Mouse (Mus musculus): ENCODE data around the gene Rtel1. TPM values are rescaled to one million over a fixed set of nuclear protein-coding genes. Genes with fewer than 3 reads are reported as not detected.

Gene Rtel1
- polyA plus RNA-seq, 1 experiment: 43.5 TPM

DNA sequence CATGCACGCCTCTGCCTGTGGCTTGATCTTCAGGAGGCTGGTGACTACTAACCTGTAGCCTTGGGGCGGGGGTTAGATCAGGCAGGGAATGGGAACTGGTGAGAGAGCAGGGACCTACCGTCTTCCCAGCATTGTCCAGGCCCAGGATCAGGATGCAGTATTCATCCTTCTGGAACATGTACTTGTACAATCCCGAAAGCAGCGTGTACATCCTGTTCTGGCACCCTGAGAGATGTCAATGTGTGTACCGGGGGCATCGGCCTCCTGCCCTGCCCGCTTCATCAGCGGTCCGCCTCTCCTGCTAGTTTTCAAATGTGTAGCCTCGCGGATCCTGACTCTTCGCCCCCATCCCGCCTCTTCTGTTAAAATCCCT, 44.9 kb downstream of the Rtel1 start:
- Histone ChIP-seq H3K4me3 (ENCODE audit: insufficient read depth, low read length) (peak overlapping the region; percentile 98), H3K4me1 (ENCODE audit: control insufficient read depth, insufficient read depth, low read length) (peaks cover 2% of the 10 kb centered on the region; the same call in 1 of the 2 replicates), H3K27ac (ENCODE audit: insufficient read depth, low read length) (no peak overlapping the region)
- TF ChIP-seq CTCF (IDR thresholded peaks at IDR 0.05; ENCODE audit: borderline replicate concordance, insufficient read depth, low read length): no peak
- TF ChIP-seq POLR2A (IDR thresholded peaks at IDR 0.05; ENCODE audit: low read depth, low read length): no peak

GRCm38 (mm10) chr2:181364860-181365596, 45.5 kb downstream of the Rtel1 start, which contains the start of the genes Zgpat and Arfrp1:
Gene Zgpat, plus strand, starts transcription at chr2:181364928.
Gene Arfrp1, minus strand, starts transcription at chr2:181365404.
- TF ChIP-seq CTCF (IDR thresholded peaks at IDR 0.05; ENCODE audit: borderline replicate concordance, insufficient read depth, low read length): no peak
- TF ChIP-seq POLR2A (IDR thresholded peaks at IDR 0.05; ENCODE audit: low read depth, low read length): peak; percentile 73
- peaks cover 2% of the 10 kb centered on the region; the same call in 1 of the 2 replicates for H3K4me1 ChIP-seq (ENCODE audit: control insufficient read depth, insufficient read depth, low read length)
- peak within 1 kb of the TSS; percentile 74 for H3K27ac ChIP-seq (ENCODE audit: insufficient read depth, low read length)
- peak within 1 kb of the TSS; percentile 98 for H3K4me3 ChIP-seq (ENCODE audit: insufficient read depth, low read length)

- H3K4me3 ChIP-seq (ENCODE audit: insufficient read depth, low read length): peak overlapping the region; percentile 98
- H3K27ac ChIP-seq (ENCODE audit: insufficient read depth, low read length): peak overlapping the region; percentile 74
- peaks cover 2% of the 10 kb centered on the region; the same call in 1 of the 2 replicates for H3K4me1 ChIP-seq (ENCODE audit: control insufficient read depth, insufficient read depth, low read length)
- TF ChIP-seq CTCF (IDR thresholded peaks at IDR 0.05; ENCODE audit: borderline replicate concordance, insufficient read depth, low read length): no peak
- no peak for TF ChIP-seq POLR2A (IDR thresholded peaks at IDR 0.05; ENCODE audit: low read depth, low read length)
Measured at GRCm38 (mm10) chr2:181365655-181366075, 46.1 kb downstream of the Rtel1 start.

GRCm38 (mm10) chr2:181370001-181370400, 50.5 kb downstream of the Rtel1 start:
- no peak overlapping the region for H3K27ac ChIP-seq (ENCODE audit: insufficient read depth, low read length)
- H3K4me1 ChIP-seq (ENCODE audit: control insufficient read depth, insufficient read depth, low read length): no peaks in the 10 kb centered on the region; the same call in 1 of the 2 replicates
- TF ChIP-seq POLR2A (IDR thresholded peaks at IDR 0.05; ENCODE audit: low read depth, low read length) (no peak), CTCF (IDR thresholded peaks at IDR 0.05; ENCODE audit: borderline replicate concordance, insufficient read depth, low read length) (no peak)
- H3K4me3 ChIP-seq (ENCODE audit: insufficient read depth, low read length): no peak overlapping the region

DNA sequence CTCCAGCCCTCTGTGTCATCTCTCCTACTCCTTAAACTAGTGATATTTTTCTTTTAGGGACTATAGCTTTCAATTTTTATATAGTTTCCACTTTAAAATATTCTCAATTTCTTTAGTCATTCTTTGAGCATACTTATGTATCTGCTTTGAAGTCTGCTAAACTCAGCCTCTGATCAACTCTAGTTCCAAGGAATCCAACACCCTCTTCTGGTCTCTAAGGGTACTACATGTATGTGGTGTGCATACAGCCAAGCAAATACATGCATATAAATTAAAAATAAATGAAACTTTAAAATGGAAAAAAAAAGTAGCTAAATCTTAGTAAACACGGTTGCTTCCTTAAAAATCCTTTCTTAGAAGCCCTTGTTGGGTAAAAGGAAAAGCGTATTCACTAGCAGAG, 56.2 kb downstream of the Rtel1 start:
- H3K27ac ChIP-seq (ENCODE audit: insufficient read depth, low read length): no peak overlapping the region
- no peak overlapping the region for H3K4me3 ChIP-seq (ENCODE audit: insufficient read depth, low read length)
- no peaks in the 10 kb centered on the region for H3K4me1 ChIP-seq (ENCODE audit: control insufficient read depth, insufficient read depth, low read length)
- no peak for TF ChIP-seq CTCF (IDR thresholded peaks at IDR 0.05; ENCODE audit: borderline replicate concordance, insufficient read depth, low read length)
- no peak for TF ChIP-seq POLR2A (IDR thresholded peaks at IDR 0.05; ENCODE audit: low read depth, low read length)

DNA sequence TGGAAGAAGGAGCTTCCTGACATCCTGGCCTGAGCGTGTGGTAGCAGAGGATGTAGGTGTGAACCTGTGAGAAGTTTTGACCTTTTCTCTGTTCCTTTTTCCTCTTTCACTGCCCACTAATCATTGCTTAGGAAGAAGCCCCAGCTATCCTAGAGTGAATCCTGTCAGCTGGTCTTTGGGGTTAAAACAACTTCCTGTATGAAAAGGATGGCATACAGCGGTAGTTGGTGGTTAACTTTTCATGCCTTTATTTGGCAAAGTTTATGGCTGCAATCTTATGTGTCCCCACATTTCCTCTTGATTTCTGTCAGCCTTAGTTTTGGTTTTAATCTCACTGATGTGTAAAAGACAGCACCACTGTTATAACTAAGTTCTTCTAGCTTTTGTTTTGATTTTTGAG, 57.7 kb downstream of the Rtel1 start:
- Histone ChIP-seq H3K4me3 (ENCODE audit: insufficient read depth, low read length) (no peak overlapping the region), H3K4me1 (ENCODE audit: control insufficient read depth, insufficient read depth, low read length) (no peaks in the 10 kb centered on the region)
- TF ChIP-seq CTCF (IDR thresholded peaks at IDR 0.05; ENCODE audit: borderline replicate concordance, insufficient read depth, low read length): no peak
- no peak for TF ChIP-seq POLR2A (IDR thresholded peaks at IDR 0.05; ENCODE audit: low read depth, low read length)

GRCm38 (mm10) chr2:181378701-181379100, 59.2 kb downstream of the Rtel1 start:
- no peak overlapping the region for H3K27ac ChIP-seq (ENCODE audit: insufficient read depth, low read length)
- TF ChIP-seq POLR2A (IDR thresholded peaks at IDR 0.05; ENCODE audit: low read depth, low read length): no peak
- TF ChIP-seq CTCF (IDR thresholded peaks at IDR 0.05; ENCODE audit: borderline replicate concordance, insufficient read depth, low read length): no peak
- H3K4me1 ChIP-seq (ENCODE audit: control insufficient read depth, insufficient read depth, low read length): no peaks in the 10 kb centered on the region
- H3K4me3 ChIP-seq (ENCODE audit: insufficient read depth, low read length): no peak overlapping the region

More for the DNA sequence above, 57.7 kb downstream of the Rtel1 start:
- no peak overlapping the region for H3K27ac ChIP-seq (ENCODE audit: insufficient read depth, low read length)

GRCm38 (mm10) chr2:181379778-181380177, 60.2 kb downstream of the Rtel1 start, which contains the start of gene Lime1:
Gene Lime1, plus strand, starts transcription at chr2:181380078.
- Histone ChIP-seq H3K4me3 (ENCODE audit: insufficient read depth, low read length) (no peak within 1 kb of the TSS), H3K4me1 (ENCODE audit: control insufficient read depth, insufficient read depth, low read length) (no peaks in the 10 kb centered on the region), H3K27ac (ENCODE audit: insufficient read depth, low read length) (no peak within 1 kb of the TSS)
- no peak for TF ChIP-seq POLR2A (IDR thresholded peaks at IDR 0.05; ENCODE audit: low read depth, low read length)
- TF ChIP-seq CTCF (IDR thresholded peaks at IDR 0.05; ENCODE audit: borderline replicate concordance, insufficient read depth, low read length): no peak

GRCm38 (mm10) chr2:181380251-181380650, 60.7 kb downstream of the Rtel1 start:
- H3K4me3 ChIP-seq (ENCODE audit: insufficient read depth, low read length): no peak overlapping the region
- TF ChIP-seq CTCF (IDR thresholded peaks at IDR 0.05; ENCODE audit: borderline replicate concordance, insufficient read depth, low read length) (no peak), POLR2A (IDR thresholded peaks at IDR 0.05; ENCODE audit: low read depth, low read length) (no peak)
- no peak overlapping the region for H3K27ac ChIP-seq (ENCODE audit: insufficient read depth, low read length)
- H3K4me1 ChIP-seq (ENCODE audit: control insufficient read depth, insufficient read depth, low read length): no peaks in the 10 kb centered on the region

DNA sequence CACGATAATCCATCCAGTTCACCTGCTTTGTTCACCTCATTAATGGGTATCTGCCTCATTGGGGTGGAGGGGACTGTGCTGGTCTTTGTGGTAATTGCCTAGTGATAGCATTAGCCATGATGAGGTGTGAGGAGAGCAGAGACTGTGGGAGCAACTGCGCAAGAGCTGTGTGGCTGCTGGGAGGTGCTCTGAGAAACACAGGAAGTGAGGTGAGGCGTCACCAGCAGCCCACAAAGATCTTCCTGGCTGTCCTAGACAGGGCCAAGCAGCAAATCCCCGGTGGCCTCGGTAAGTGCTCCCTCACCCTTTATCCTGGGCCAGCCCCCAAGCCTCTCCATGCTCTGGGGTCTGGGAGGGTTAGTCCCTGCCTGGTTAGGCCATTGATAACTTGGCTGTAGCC, 61.6 kb downstream of the Rtel1 start:
- no peak for TF ChIP-seq POLR2A (IDR thresholded peaks at IDR 0.05; ENCODE audit: low read depth, low read length)
- no peak for TF ChIP-seq CTCF (IDR thresholded peaks at IDR 0.05; ENCODE audit: borderline replicate concordance, insufficient read depth, low read length)
- no peak overlapping the region for H3K27ac ChIP-seq (ENCODE audit: insufficient read depth, low read length)
- H3K4me1 ChIP-seq (ENCODE audit: control insufficient read depth, insufficient read depth, low read length): no peaks in the 10 kb centered on the region
- no peak overlapping the region for H3K4me3 ChIP-seq (ENCODE audit: insufficient read depth, low read length)
